Mouse (Mus musculus): ENCODE results near the gene Rps10. TPM values are rescaled to one million over a fixed set of nuclear protein-coding genes. Genes with fewer than 3 reads are reported as not detected.

Gene Rps10
- total RNA-seq, 2 experiments from 2014 or later = 713 to 733 TPM

DNA sequence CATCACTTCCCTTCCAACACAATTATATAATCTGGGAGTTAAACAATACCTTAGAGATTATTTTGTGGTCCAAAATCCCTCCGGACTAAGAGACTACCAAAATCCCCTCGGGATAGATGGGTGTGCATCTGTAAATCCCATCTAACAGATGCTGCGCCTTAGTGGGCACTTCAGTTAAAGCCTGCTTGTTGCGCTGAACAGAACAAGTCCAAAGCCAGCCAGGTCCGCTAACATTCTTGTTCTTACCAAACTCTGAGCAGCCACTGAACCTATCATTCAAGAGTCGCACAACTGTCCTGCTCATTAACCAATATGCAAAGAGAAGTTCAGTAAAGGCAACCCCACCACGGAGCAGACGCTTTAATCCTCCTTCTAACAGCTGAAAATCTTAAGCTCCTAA lies 15.3 kb downstream of the Rps10 start:
- intact Hi-C loops (cut with DNase I) = loop anchor here (2.0 to 5.0 kb wide), 2 partner anchors 34 to 54 kb away; no protein-coding TSS in a partner anchor
- DNase-seq = peak in 1 of 2 experiments; percentile 41

DNA sequence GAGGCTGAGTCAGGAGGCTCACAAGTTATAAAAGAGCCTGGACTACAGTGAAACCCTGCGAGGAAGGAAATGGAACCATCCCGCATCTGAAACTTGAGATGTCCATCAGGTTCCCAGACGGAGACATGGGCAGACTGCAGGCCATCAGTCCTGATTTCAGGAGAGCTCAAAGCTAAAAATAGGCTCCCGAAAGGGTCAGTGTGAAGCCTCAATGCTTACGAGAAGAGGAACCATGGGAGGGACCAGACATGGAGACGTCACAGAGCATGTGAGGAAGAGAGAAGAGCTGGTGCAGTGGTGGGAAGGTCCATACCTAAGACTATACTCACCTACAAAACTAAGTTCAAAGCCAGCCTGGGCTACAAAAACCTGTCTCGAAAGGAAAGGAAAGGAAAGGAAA lies 21.1 kb downstream of the Rps10 start:
- no peak for DNase-seq
- intact Hi-C loops (cut with DNase I) = no loop called here

DNA sequence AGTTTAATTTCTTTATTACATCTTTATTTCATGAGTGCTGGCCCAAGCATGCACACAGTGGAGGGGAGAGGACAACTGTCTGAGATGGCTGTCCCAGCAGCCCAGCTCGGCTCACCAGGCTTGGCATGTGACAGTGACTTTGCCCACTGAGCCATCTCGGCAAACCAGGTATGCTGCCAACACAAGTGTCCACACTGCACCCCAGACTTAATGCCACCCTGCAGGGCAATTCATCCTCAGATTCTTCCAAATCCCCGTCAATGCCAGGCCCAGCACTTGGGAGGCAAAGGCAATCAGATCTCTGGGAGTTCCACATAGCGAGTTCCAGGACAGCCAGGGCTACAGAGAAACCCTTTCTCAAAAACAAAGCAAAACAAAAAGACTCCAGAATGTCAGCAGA lies 23.5 kb downstream of the Rps10 start:
- intact Hi-C loops (cut with DNase I) = no loop called here
- no peak for DNase-seq

DNA sequence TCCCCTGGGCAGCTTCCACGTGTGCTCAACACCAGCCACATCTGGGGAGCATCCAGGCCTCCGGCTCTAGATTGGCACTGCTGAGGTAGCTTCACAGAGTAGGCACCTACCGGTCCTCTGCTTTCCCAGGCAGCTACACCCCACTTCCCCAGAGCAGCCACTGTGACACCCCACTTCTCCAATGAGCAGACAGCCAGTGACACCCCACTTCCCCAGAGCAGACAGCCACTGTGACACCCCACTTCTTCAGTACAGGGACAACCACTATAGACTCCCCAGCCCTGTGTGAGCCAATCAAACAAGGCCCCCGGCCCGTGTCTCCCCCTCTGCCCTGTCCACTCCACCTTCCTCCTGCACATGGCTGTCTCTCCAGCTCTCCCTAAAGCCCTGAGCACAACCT lies 24.5 kb downstream of the Rps10 start:
- DNase-seq = no peak
- intact Hi-C loops (cut with DNase I) = no loop called here

DNA sequence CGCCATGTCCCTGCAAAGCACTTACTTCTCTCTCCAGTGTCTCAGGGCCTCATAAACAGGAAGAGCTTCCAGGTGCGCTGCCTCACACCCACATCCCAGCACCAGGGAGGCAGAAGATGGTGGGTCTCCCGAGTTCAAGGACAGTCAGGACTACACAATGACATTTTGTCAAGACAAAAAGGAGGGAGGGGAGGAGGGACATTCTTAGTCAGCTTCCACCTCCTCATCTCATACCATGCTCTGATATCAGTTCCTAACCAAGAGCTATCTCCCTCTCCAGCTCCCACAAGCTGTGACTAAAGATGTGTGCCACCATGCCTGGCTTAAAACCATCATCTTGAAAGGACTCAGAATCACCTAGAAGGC lies 25.0 kb downstream of the Rps10 start:
- intact Hi-C loops (cut with DNase I) = no loop called here
- DNase-seq = no peak

DNA sequence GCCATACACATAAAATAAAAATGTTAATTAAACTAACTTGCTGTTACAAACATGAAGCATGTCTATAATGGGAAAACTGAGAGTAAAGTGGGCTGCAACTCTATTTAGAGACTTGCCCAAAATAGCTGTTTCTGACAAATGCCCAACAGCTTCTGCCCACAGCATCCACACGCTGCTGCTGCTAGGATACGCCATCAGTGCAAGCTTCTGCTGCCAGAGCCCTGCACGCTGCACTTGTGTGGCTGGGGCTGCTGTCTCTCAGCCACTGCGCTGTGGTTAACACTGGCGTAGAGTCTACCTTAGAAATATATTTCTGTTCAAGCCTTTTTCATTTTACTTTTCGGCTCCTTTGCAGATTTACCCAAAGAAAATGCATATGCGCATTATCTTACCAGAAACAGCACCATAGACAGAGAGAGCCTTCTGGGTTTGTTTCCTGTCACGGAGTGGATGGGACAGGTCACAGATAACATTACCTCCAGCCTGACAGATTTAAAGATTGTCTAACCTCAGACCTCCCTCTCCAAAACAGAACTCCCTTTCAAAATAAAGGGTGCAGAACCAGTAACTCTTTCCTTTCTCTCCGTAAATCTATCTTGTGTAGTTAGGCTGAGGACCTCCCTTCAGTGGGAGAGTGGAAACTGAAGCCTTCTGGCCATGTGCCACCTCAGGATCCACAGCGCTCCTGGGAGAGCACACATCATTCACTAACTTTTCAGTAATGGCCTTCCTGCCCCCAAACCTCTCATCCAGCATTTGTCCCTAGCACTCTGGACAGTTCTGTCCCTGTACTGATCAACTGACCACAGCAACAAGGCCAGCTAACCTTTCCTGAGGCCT lies 25.6 kb downstream of the Rps10 start:
- no peak for DNase-seq
- intact Hi-C loops (cut with DNase I) = no loop called here

DNA sequence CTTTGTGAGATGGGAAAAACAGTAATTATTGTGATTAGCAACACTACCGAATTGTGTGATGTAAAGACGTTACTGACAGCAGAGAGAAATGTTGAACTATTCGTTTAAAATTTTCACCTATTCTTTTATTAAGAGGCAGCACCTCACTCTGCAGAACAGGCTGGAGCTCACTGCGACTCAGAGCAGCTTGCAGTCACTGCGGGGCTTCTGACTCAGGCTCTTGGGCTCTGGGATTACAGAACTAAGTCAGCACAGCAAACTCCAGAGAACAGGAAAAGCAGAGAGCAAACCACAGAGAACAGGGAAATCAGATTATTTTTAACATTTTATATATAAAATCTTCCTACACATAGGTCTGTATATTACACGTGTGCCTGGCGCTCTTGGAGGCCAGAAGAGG lies 26.9 kb downstream of the Rps10 start:
- DNase-seq = no peak
- intact Hi-C loops (cut with DNase I) = no loop called here

DNA sequence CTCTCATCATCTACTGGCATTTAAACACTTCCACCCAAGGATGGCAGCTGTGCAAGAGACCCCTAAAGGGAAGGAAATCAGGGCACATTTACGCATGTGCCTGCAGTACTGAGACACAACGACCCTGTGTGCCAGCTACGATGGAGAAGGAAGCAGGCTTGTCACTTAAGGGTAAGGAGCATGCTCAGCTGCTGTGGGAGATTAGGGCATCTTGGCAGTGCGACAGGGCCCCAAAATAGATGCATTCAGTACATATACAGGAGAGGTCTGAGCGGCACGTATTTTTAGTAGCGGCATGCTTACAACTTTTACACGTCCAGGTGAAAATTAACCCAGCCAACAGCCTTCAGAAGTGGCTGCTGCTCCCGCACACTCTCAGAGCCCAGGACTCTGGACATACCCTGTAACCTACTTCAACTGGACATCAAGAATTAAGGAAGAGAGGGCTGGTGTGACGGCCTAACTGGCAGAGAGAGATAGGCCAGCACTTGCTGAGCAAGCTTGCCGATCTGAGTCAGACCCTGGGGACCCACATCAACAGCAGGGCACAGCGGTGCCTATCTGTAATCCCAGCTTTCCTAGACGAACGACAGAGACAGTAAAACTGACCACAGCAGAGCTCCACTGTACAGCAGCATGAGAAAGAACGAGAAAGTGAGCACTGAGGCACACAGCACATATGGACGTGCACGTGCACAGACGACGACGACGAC lies 32.8 kb downstream of the Rps10 start:
- intact Hi-C loops (cut with DNase I) = no loop called here

DNA sequence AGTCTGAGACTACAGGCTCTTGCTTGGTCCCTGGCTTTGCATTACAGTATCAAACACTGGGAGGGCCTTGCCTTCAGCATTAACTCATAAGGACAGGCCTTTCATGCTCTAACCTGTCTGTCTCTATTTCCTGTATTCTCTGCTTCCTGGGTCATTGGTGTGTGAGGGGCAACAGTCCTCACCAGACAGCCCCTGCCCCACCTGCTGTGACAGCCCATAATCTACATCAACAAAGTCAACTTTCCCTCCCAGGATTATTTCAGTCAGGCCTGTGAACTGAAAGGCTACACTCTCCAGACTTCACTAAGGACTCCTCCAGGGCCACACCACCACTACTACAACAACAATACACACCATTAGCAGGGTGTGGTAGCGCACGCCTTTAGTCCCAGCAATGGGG lies 33.4 kb downstream of the Rps10 start:
- intact Hi-C loops (cut with DNase I) = no loop called here
- DNase-seq = no peak

More for the DNA sequence above, 32.8 kb downstream of the Rps10 start:
- peak; percentile 77 to 87 for DNase-seq

DNA sequence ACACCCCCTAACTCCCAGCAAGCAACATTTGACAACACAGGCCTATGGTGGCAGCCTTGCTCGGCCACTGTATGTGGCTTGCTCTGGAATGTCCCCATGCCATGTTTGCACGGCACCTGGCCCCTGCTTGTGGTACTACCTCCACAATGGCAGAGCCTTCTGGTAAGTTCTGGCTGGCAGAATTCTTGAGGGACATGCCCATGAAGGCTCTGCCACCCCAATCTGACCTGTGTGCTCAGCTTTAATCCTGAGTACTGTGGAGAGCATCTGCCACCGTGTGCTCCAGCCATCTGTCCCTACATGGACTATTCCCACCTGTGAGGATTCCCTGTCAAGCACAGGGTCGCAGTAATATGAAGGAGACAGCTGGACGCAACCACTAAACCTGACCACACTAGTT lies 35.6 kb downstream of the Rps10 start:
- intact Hi-C loops (cut with DNase I) = no loop called here
- no peak for DNase-seq

DNA sequence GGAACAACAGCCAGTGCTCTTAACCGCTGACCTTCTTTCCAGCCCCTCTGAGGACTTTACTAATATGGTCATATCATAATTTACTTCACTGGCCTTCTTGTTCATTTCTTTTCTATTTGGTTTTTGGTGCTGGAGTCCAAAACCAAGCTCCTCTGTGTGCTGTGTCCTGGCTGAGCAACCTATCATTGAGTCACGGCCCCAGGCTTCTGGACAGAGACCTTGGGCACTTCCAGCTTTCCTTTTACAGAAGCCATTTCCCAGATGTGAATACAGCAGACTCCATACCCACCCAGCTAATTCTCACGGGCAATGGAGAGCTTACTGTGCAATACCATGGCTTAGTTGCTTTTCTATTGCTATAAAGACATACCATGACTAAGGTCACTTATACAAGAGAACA lies 36.2 kb downstream of the Rps10 start:
- no peak for DNase-seq
- intact Hi-C loops (cut with DNase I) = no loop called here

DNA sequence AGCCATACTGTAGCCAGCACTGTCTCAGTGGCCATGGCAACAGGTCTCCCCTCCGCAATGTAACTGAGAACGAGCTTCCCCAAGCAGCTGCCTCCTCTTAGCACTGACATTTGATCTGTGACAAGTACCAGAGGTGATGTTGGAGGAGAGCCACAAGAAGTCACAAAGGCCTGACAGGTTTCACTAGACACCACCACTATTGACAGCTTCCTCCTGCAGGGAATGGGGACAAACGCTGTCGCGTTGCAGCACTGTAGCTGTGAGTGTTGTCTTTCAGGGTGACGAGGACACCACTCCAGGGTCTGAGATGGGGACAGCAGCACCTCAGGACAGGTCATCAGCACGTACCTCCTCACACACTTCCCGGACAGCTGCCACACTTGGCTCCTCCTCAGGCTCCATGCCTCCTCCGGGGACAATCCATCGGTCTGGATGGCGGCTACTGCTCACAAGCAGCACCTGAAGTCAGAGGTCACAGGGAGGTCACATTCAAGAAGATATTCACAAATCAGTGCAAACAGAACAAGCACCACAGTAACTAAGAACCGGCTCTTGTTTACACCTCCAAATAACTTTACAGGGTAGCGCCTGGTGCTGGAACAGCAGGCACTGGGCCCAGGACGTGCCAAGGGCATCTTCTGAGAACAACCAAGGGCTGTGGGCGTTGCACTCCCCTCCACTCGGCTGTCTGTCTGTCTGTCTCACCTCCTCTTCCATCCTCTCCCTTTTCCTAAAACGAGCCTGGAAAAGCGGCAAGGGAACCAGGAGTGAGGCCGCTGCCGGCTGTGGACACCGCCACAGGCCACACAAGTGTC lies 39.9 kb downstream of the Rps10 start:
- intact Hi-C loops (cut with DNase I) = no loop called here

DNA sequence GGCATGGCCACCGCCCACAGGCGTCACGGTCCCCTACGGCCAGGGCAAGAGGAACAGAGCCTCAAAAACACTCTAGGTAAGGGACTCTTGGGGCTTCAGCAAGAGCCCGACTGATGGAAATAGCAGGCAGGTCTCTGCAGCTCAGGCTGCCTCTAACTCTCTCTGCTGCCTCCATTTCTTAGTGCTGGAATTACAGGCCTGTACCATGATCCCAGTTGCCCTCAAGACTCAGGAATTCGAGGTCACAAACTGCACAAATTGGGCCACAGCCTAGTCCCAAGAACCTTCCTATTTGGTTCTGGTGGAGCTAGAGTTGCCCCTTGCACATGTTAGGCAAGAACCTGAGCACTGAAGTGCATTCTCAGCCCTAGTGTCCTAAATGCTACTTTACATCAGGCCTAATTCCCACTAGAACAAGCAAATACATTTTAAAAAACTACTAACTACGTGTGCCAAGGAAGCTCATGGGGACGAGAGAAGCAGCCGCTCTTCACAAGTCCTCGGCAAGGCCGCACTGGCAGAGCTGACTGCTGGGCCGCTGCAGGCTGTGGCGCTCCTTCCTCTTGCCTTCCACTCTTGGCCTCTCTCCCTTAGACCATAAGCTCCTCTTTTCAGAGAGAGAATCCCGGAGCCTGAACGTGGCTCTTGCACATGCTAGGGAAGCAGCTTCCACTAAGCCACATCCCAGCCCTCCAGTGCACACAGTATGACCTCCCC lies 40.7 kb downstream of the Rps10 start:
- intact Hi-C loops (cut with DNase I) = no loop called here
- DNase-seq = peak in 1 of 2 experiments; percentile 39

More for the DNA sequence above, 39.9 kb downstream of the Rps10 start:
- peak; percentile 68 to 78 for DNase-seq

DNA sequence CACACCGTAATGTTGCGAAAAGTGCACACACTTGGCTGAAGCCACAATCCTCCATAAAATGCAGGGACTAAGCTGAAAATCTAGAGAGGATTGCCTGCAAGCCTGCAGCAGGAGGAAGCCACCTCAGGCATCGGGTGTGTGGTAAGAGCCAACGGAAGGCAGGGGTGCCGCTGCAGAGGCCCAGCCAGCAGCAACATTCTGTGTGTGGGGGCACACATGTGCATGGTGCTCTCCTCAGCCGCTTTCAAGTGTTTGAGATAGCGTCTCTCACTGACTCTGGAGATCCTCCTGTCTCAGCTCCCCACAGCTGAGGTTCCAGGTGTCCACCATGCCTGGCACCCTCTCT lies 43.9 kb downstream of the Rps10 start:
- intact Hi-C loops (cut with DNase I) = no loop called here

DNA sequence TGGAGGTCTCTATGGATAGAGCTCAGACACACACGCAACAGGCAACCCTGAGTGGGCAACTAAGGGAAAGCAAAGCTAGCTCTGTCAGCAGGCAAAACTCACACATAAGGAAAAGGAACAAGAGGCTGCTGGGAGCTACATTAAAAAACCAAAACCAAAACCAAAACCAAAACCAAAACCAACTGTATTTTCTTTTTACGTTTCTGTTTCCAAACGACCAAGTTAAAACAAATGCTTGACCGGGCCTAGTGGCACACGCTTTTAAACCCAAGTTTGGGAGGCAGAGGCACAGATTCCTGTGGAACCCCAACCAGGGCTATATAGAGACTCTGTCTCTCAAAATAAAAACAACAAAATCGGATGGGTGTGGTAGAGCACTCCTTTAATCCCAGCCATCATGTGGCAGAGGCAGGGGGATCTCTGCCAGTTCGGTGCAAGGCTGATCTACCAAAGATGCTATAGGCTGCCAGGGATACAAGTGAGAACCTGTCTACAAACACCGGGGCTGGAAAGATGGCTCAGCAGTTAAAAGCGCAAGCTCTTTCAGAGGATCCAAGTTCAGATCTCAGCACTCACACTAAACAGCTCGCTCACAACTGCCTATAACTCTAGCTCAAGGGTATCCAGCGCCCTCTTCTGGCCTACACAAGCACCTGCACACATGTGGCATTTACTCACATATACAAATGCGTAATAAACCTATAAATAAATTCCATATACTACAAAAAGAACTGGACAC lies 44.5 kb downstream of the Rps10 start:
- intact Hi-C loops (cut with DNase I) = loop anchor here (2.0 kb wide), 1 partner anchor 25 kb away; no protein-coding TSS in a partner anchor
- no peak for DNase-seq

More for the DNA sequence above, 43.9 kb downstream of the Rps10 start:
- no peak for DNase-seq

DNA sequence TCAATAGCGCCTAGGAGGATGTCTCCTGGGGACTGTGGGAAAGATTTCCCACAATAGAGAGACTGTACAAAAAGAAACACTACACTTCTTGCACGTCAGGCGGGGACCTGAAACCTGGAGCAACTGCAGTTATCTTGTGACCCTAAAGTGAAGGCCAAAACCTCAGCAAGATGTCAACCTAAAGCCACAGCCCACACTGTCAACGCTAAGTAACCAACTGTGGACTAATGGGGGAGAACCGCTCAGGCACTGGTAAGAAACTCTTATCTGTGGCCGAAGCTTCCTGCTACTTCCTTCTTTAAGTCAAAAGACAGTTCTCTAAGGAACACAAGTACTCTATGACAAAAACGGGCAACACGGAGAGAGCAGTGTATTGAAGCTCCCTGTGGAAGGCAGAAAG lies 48.2 kb downstream of the Rps10 start:
- intact Hi-C loops (cut with DNase I) = loop anchor here (5.0 kb wide), 1 partner anchor 34 kb away; the partner anchor contains the start of gene Nudt3
- DNase-seq = no peak

DNA sequence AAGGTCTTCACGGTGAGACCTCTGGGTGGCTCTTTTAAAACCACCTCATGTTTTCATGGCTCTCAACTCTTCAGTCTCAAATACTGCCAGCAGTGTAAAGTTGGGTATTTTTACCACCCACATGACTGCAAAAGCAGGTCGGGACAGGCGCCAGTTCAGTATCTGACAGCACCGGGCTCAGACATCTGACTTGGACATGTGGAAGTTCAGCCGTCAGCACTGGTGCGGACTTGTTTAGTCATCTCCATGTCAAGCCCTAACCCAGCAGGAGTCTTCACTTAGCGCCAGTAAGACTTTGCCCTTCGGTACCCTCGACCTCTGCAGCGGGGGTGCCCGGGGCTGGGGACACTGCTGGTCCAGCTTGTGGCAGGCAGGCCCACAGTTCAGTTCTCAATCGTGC lies 49.2 kb downstream of the Rps10 start:
- intact Hi-C loops (cut with DNase I) = loop anchor here (5.0 kb wide), 1 partner anchor 35 kb away; the partner anchor contains the start of gene Nudt3
- DNase-seq = peak; percentile 81 to 84

DNA sequence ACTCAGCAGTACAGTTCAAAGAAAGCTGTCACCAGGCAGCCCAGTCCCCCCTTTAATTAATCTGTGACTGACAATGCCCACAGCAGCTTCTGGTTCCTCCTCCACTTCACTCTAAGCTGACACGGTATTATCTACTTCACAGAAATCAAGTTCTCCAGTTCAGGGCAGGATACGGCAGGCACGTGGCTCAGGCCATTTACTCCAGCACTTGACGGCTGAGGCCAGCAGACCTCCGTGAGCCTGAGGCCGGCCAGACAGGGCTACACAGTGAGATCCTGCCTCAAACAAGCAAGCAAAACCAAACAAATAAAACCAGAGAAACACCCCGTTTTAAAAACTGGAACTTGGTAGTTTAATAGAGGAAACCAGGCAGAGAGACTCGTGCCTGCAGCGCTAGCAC lies 49.8 kb downstream of the Rps10 start:
- intact Hi-C loops (cut with DNase I) = loop anchor here (5.0 kb wide), 1 partner anchor 36 kb away; the partner anchor contains the start of gene Nudt3
- peak; percentile 64 to 72 for DNase-seq

DNA sequence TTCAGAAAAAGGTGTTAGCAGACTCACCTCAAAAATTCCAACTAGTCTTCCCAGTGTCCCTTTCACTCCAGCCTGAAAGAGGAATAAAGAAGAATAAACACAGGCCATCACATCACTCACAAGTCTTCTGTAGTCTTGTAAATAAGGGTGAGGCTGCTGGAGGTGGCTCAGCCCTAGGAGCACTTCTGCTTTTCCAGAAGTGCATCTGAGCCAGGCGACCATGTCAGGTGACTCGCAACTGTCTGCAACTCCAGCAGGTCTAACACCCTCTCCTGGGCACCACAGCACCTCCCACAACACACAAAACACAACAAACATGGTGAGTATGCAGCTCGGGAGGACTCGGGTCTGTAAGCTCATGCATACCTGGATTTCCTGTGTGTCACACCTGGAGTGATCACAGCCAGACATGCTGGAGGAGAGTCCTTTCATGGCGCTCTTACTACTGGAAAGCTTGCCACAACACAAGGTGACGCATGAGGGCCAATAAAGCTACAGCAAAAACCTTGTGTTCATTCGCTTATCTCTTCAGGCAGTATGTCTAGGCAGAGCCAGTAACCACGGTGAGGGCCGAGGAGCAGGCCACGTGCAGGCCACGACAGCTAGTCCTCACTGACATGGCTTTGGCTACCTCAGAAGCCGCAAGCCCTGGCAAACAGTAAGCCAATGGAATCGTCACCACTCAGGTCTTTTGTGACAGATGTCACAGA lies 53.1 kb downstream of the Rps10 start:
- no peak for DNase-seq
- intact Hi-C loops (cut with DNase I) = no loop called here
